Mouse (Mus musculus) spleen, adult 2 months (tissue): ENCODE measurements around the gene Pigu.

ENCODE experiments used
- CTCF ChIP-seq: fragments of 200-500 bp; IDR thresholded peaks from 2 replicates; pipeline ENCODE4 v1.5.1; 2011; ENCODE audit warnings: mild to moderate bottlenecking, inconsistent platforms; ENCODE audit not compliant: insufficient read depth, insufficient read length, insufficient replicate concordance; ENCODE audit errors: extremely low read depth
- POLR2A ChIP-seq: fragments of 200-500 bp; IDR thresholded peaks from 2 replicates; pipeline ENCODE4 v1.6.1; 2011; ENCODE audit warnings: low read depth, low read length, inconsistent platforms

- TF ChIP-seq CTCF (no peak), POLR2A (no peak)
These were observed 21.0 kb downstream of the Pigu start for GRCm38 (mm10) chr2:155336254-155336653.
